Mouse (Mus musculus) frontal cortex, adult 2 months (tissue): ENCODE data around the gene Gm21761. TPM values are rescaled to one million over a fixed set of nuclear protein-coding genes. Genes with fewer than 3 reads are reported as not detected.
"Not testable (repeated sequence)": the region's sequence is repeated elsewhere in the genome, so short reads cannot be mapped to it uniquely, and the experiment has no call there.

Experiments
- DNase-seq, 2 experiments: peaks; one replicate each; pipeline ENCODE4 v3.0.0; 2022; ENCODE audit warnings: low spot score in 1 of 2; ENCODE audit errors: extremely low spot score in 1 of 2
- polyA plus RNA-seq: library from polyadenylated mRNA; depleted of rRNA; stranded (reverse); fragments of >200 nt; gene quantifications from 2 replicates; pipeline ENCODE4 v1.2.3, GENCODE M21; 2012; rRNA removed

Gene Gm21761
- polyA plus RNA-seq, result not detected in 2 replicates

DNA sequence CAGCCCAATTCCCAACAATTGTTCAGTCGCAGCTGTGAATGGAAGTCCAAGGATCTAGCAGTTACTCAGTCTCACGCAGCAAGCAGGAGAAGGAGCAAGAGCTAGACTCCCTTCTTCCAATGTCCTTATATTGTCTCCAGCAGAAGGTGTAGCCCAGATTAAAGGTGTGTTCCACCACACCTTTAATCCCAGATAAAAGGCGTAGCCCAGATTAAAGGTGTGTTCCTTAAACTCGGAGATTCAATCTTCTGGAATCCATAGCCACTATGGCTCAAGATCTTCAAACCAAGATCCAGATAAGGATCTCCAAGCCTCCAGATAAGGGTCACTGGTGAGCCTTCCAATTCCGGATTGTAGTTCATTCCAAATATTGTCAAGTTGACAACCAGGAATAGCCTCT lies at the start of gene Gm21761:
TSS of gene Gm21761 (minus strand) at position 101 of the 400 bp plus-strand sequence.
- not testable (repeated sequence) for DNase-seq

GRCm38 (mm10) chr13:119969163-119969562 lies 40.1 kb upstream of the Gm21761 start:
- DNase-seq, result not testable (repeated sequence)

DNA sequence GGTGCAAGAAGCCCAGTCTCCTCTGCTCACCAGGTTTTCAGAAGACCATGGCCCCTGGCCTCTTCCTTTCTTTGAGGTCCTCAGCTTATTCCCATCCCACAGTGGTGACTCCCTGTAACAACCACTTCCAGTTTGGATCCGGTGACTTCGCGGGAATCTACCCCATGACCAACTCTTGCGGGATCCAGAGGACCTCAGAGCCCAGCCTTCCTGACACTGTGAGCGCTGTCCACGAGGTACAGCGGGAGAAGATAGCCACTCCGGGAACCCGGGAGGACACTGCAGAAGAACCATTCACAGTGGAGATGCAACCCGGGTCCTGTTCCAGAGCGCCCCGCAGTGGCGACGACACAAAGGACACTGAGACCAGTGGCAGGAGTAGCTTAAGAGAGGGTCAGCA lies 39.1 kb upstream of the Gm21761 start:
- not testable (repeated sequence) for DNase-seq

DNA sequence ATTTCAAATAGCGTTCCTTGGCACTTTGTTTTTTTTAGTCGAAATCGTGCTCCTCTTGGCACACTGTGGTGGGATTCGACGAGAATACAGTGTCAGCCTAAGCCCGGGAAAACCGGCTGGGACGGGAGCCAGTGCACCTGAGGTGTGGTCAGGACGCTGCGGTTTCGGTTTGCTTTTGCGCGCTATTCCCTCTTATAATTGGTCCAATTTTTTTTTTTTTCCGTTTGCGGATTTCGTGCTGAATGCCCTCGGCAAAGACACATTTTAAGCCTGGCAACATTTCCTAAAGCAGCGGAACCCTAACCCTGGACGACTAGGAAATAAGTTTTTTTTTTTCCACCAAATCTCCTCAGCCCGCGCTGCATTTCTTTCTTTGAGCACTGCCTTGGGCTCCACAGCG lies 36.9 kb upstream of the Gm21761 start:
- not testable (repeated sequence) for DNase-seq

- DNase-seq, result not testable (repeated sequence)
These were observed 36.4 kb upstream of the Gm21761 start for GRCm38 (mm10) chr13:119965302-119965952.

GRCm38 (mm10) chr13:119962856-119963255 lies 33.8 kb upstream of the Gm21761 start:
- DNase-seq, result not testable (repeated sequence)

- DNase-seq, result not testable (repeated sequence)
These were observed 26.5 kb upstream of the Gm21761 start for GRCm38 (mm10) chr13:119955567-119955966.

- not testable (repeated sequence) for DNase-seq
These were observed 26.0 kb upstream of the Gm21761 start for GRCm38 (mm10) chr13:119955089-119955488.

DNA sequence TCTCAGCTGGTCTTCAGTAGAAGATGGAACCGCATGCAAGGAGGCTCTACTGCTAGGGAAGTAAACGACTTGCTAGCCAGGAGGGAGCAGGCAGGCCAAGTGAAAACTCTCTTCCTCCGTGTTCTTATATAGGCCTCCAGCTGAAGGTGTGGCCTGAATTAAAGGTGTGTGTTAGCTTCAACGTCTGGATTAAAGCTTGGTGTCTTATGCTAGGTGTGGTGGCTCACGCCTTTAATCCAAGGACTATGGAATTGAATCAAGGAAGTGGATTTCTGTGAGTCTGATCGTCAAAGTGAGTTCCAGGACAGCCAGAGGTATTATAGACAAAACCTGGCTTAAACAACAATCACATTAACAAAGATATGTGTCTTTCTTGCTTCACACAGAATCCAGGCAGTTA lies 21.6 kb upstream of the Gm21761 start, which contains the start of gene B020031M17Rik:
TSS of gene B020031M17Rik (minus strand) at position 101 of the 400 bp plus-strand sequence.
- not testable (repeated sequence) for DNase-seq

GRCm38 (mm10) chr13:119924597-119925340 lies 4.3 kb downstream of the Gm21761 start:
- not testable (repeated sequence) for DNase-seq

DNA sequence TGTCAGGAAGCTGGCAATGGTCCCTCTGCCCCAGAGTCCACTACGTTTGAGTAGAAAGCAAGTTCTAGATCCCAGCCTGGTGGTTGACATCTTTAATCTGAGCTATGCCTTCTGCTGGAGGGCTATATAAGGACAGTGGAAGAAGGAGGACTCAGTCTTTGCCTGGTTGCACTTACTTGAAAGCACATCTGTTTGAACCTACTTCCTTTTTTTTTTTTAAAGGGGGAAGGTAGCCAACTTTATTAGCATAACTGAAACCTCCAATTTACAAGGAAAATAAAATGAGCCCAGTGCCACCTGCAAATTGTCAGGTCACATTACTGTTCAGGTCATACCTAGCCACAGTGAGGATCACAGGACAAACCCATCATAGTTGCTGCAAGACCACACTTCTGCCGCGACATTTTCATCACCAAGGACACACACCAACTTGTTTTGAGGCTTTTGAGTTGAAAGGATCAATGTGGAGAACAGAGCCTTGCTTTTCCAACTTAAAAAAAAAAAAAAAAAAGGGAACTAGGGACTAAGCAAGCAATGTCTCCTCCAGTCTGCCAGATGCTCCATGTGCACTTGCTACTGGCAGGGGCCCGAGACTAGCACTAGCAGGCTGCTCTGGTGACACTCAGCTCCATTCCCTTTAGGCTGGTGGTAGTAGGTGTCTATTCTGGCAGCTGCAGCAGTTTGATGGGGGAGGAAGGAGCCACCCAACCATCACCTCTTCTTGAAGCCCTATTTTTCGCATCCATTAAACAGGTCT lies 11.9 kb downstream of the Gm21761 start:
- not testable (repeated sequence) for DNase-seq

GRCm38 (mm10) chr13:119916449-119916848 lies 12.6 kb downstream of the Gm21761 start:
- not testable (repeated sequence) for DNase-seq

- DNase-seq, result not testable (repeated sequence)
These were observed 30.5 kb downstream of the Gm21761 start for GRCm38 (mm10) chr13:119898549-119898948.

DNA sequence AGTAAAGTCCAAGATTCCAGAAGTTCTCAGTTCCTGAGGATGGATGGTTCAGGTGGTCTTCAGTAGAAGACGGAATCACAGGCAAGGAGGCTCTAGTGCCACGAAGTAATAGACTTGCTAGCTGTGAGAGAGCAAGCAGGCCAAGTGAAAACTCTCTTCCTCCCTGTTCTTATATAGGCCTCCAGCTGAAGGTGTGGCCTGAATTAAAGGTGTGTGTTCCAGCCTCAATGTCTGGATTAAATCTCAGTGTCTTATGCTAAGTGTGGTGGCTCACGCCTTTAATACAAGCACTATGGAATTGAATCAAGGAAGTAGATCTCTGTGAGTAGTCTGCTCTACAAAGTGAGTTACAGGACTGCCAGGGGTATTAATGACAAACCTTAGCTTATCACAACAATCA lies 34.4 kb downstream of the Gm21761 start, which contains the start of gene Tcstv1:
TSS of gene Tcstv1 (minus strand) at position 101 of the 400 bp plus-strand sequence.
- DNase-seq, result not testable (repeated sequence)

GRCm38 (mm10) chr13:119886896-119887295 lies 42.2 kb downstream of the Gm21761 start:
- DNase-seq, result not testable (repeated sequence)

- DNase-seq, result not testable (repeated sequence)
These were observed 64.6 kb downstream of the Gm21761 start for GRCm38 (mm10) chr13:119864395-119864999.

- DNase-seq, result not testable (repeated sequence)
These were observed 66.7 kb downstream of the Gm21761 start for GRCm38 (mm10) chr13:119862399-119862798.
